Mouse (Mus musculus): ENCODE data around the gene Zfp687. TPM values are rescaled to one million over a fixed set of nuclear protein-coding genes. Genes with fewer than 3 reads are reported as not detected.

Gene Zfp687
- polyA plus RNA-seq, 1 experiment from 2014 or later = 41.3 TPM

- peak; percentile 57 for ATAC-seq (ENCODE audit: low FRiP score, low read depth)
Observed at GRCm38 (mm10) chr3:95015891-95016531, 763 bp upstream of the Zfp687 start.

GRCm38 (mm10) chr3:95014428-95015151 lies 658 bp downstream of the Zfp687 start:
- Histone ChIP-seq H3K36me3 (peaks cover 26% of the 10 kb centered on the region), H3K4me1 (peaks cover 26% of the 10 kb centered on the region), H3K27me3 (no peaks in the 10 kb centered on the region), H3K9ac (replicated peaks) (peak overlapping the region; percentile 87), H3K27ac (replicated peaks) (peak overlapping the region; percentile 77), H3K4me3 (peak overlapping the region; percentile 88), H3K4me2 (replicated peaks) (peak overlapping the region; percentile 95), H3K9me3 (no peaks in the 10 kb centered on the region)
- peak; percentile 7 for ATAC-seq (ENCODE audit: low FRiP score, low read depth)
- WGBS = under 1% methylated on average over 44 of the region's 44 CpGs

More at GRCm38 (mm10) chr3:95015891-95016531, 763 bp upstream of the Zfp687 start:
- H3K36me3 ChIP-seq = peaks cover 17% of the 10 kb centered on the region
- WGBS = under 1% methylated on average over 40 of the region's 40 CpGs
- peak overlapping the region; percentile 84 for H3K4me2 ChIP-seq (replicated peaks)
- no peaks in the 10 kb centered on the region for H3K27me3 ChIP-seq
- no peaks in the 10 kb centered on the region for H3K9me3 ChIP-seq
- H3K9ac ChIP-seq (replicated peaks) = peak overlapping the region; percentile 59
- H3K4me3 ChIP-seq = peak overlapping the region; percentile 88
- H3K27ac ChIP-seq (replicated peaks) = peak overlapping the region; percentile 88
- H3K4me1 ChIP-seq = peaks cover 26% of the 10 kb centered on the region

GRCm38 (mm10) chr3:95013699-95014427 lies 1.4 kb downstream of the Zfp687 start:
- WGBS = 12% methylated on average over 13 of the region's 13 CpGs
- Histone ChIP-seq H3K27me3 (no peaks in the 10 kb centered on the region), H3K9ac (replicated peaks) (peak overlapping the region; percentile 87)

DNA sequence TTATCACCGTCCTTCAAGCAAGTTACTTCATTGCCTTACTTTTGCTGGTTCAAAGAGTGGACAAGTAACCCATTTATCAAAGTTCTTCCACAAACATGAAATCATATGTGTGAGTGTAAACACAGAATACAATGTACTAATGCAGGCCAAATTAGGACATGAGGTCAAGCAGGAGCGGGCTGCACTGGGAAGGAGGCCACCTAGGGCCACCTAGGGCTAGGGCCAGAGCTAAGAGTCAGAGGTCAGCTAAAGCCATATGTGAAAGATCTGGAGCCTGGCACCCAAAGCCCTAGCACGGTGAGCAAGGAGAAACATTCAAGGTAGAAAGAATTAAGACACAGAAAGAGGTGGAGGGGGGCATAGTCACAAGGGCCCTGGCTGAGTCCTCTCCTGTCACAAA lies 2.3 kb downstream of the Zfp687 start:
- Histone ChIP-seq H3K9me3 (no peaks in the 10 kb centered on the region), H3K36me3 (peaks cover 43% of the 10 kb centered on the region), H3K4me2 (replicated peaks) (peak overlapping the region; percentile 95), H3K4me3 (peak overlapping the region; percentile 88; the same call in 1 of the 2 replicates), H3K9ac (replicated peaks) (no peak overlapping the region), H3K27me3 (no peaks in the 10 kb centered on the region), H3K27ac (replicated peaks) (no peak overlapping the region), H3K4me1 (peaks cover 26% of the 10 kb centered on the region)
- WGBS = 87% methylated on average over 3 of the region's 3 CpGs
- no peak for ATAC-seq (ENCODE audit: low FRiP score, low read depth)

More at GRCm38 (mm10) chr3:95013699-95014427, 1.4 kb downstream of the Zfp687 start:
- peak overlapping the region; percentile 77; the same call in 1 of the 2 replicates for H3K27ac ChIP-seq (replicated peaks)
- ATAC-seq (ENCODE audit: low FRiP score, low read depth) = no peak
- H3K4me3 ChIP-seq = peak overlapping the region; percentile 88
- no peaks in the 10 kb centered on the region for H3K9me3 ChIP-seq
- H3K36me3 ChIP-seq = peaks cover 34% of the 10 kb centered on the region
- peaks cover 26% of the 10 kb centered on the region for H3K4me1 ChIP-seq
- peak overlapping the region; percentile 95 for H3K4me2 ChIP-seq (replicated peaks)

DNA sequence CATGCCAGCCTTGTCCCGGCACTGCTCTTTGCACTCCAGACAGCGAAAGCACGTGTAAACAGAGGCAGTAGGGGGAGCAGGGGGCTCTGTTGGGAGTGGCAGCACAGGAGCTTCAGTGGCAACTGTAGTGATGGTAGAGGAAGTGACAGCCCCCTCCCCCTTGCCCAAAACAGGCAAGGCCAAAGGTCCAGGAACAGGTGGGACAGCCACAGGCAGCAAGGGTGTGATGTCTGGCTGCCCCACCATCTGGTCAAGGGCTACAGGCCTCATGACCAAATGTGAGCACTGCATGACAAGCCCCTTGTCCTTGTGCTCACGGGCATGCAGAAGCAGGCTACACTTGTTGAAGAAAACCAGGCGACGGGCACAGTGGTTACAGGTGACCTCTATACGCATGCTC lies 4.9 kb downstream of the Zfp687 start:
- Histone ChIP-seq H3K27me3 (no peaks in the 10 kb centered on the region), H3K9me3 (no peaks in the 10 kb centered on the region), H3K36me3 (peaks cover 64% of the 10 kb centered on the region), H3K4me2 (replicated peaks) (no peak overlapping the region), H3K9ac (replicated peaks) (no peak overlapping the region; the same call in 1 of the 2 replicates), H3K27ac (replicated peaks) (no peak overlapping the region), H3K4me3 (no peak overlapping the region), H3K4me1 (peaks cover 28% of the 10 kb centered on the region)
- ATAC-seq (ENCODE audit: low FRiP score, low read depth) = no peak
- WGBS = 87% methylated on average over 7 of the region's 7 CpGs

GRCm38 (mm10) chr3:95007706-95008105 lies 7.5 kb downstream of the Zfp687 start:
- Histone ChIP-seq H3K4me1 (peaks cover 12% of the 10 kb centered on the region), H3K36me3 (peaks cover 89% of the 10 kb centered on the region), H3K9me3 (no peaks in the 10 kb centered on the region), H3K27ac (replicated peaks) (peak overlapping the region; percentile 56; the same call in 1 of the 2 replicates), H3K4me2 (replicated peaks) (no peak overlapping the region), H3K27me3 (no peaks in the 10 kb centered on the region), H3K9ac (replicated peaks) (no peak overlapping the region), H3K4me3 (no peak overlapping the region)
- 75% methylated on average over 9 of the region's 9 CpGs for WGBS
- ATAC-seq (ENCODE audit: low FRiP score, low read depth) = no peak

GRCm38 (mm10) chr3:95005651-95006050 lies 9.6 kb downstream of the Zfp687 start:
- Histone ChIP-seq H3K4me3 (no peak overlapping the region), H3K36me3 (peaks cover 90% of the 10 kb centered on the region), H3K9ac (replicated peaks) (no peak overlapping the region), H3K9me3 (no peaks in the 10 kb centered on the region), H3K27me3 (no peaks in the 10 kb centered on the region), H3K27ac (replicated peaks) (no peak overlapping the region; the same call in 1 of the 2 replicates), H3K4me1 (peaks cover 17% of the 10 kb centered on the region), H3K4me2 (replicated peaks) (no peak overlapping the region)
- ATAC-seq (ENCODE audit: low FRiP score, low read depth) = no peak
- 90% methylated on average over 3 of the region's 3 CpGs for WGBS

GRCm38 (mm10) chr3:95003273-95003672 lies 12.0 kb downstream of the Zfp687 start:
- Histone ChIP-seq H3K9ac (replicated peaks) (no peak overlapping the region), H3K9me3 (no peaks in the 10 kb centered on the region), H3K4me2 (replicated peaks) (no peak overlapping the region), H3K27me3 (no peaks in the 10 kb centered on the region), H3K4me3 (no peak overlapping the region), H3K4me1 (peaks cover 17% of the 10 kb centered on the region), H3K36me3 (peaks cover 85% of the 10 kb centered on the region), H3K27ac (replicated peaks) (peak overlapping the region; percentile 44; the same call in 1 of the 2 replicates)
- ATAC-seq (ENCODE audit: low FRiP score, low read depth) = no peak

- peak overlapping the region; percentile 44 for H3K27ac ChIP-seq (replicated peaks)
- H3K9me3 ChIP-seq = no peaks in the 10 kb centered on the region
- H3K4me3 ChIP-seq = no peak overlapping the region
- peaks cover 84% of the 10 kb centered on the region for H3K36me3 ChIP-seq
- no peak overlapping the region for H3K9ac ChIP-seq (replicated peaks)
- WGBS = 67% methylated on average over 4 of the region's 4 CpGs
- H3K4me1 ChIP-seq = peaks cover 17% of the 10 kb centered on the region
- H3K27me3 ChIP-seq = no peaks in the 10 kb centered on the region
- peak; percentile 65 for ATAC-seq (ENCODE audit: low FRiP score, low read depth)
- H3K4me2 ChIP-seq (replicated peaks) = no peak overlapping the region
Observed at GRCm38 (mm10) chr3:95002569-95002968, 12.7 kb downstream of the Zfp687 start.

- Histone ChIP-seq H3K4me1 (no peaks in the 10 kb centered on the region), H3K9ac (replicated peaks) (no peak overlapping the region), H3K27ac (replicated peaks) (no peak overlapping the region), H3K36me3 (peaks cover 92% of the 10 kb centered on the region), H3K27me3 (no peaks in the 10 kb centered on the region), H3K4me2 (replicated peaks) (no peak overlapping the region), H3K9me3 (no peaks in the 10 kb centered on the region), H3K4me3 (no peak overlapping the region)
- no peak for ATAC-seq (ENCODE audit: low FRiP score, low read depth)
- 39% methylated on average over 2 of the region's 2 CpGs for WGBS
Observed at GRCm38 (mm10) chr3:94996946-94997345, 18.3 kb downstream of the Zfp687 start.

DNA sequence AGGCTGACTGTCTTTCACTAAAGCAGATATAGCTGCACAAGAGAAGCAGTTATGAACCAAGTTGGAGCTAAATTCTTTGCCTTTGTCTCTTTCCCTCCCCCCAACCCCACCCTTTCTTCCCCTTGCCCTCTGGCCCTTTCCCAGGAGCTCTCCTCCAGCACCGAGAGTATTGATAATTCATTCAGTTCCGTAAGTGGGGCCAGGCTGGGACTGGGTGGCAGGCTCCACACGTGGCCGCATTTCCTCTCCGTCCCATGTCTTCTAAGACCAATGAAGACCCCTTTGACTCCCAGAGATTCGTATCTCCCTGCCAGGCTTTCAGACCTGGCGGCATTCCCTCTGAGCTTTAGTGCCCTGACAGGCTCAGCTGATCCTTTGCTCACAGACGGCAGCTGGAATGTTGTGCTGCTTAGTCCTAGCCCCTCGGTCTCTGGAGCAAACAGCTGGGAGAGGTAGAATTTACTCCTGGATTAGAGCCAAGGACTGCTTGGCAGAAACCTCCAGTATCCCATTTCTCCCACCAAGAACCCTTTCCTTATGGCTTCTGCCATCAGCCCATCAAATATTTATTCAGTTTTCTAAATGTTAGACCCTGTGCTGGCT lies 26.0 kb downstream of the Zfp687 start:
- no peak overlapping the region for H3K4me2 ChIP-seq (replicated peaks)
- no peak overlapping the region for H3K4me3 ChIP-seq
- H3K9me3 ChIP-seq = no peaks in the 10 kb centered on the region
- no peak overlapping the region for H3K27ac ChIP-seq (replicated peaks)
- 61% methylated on average over 9 of the region's 9 CpGs for WGBS
- no peaks in the 10 kb centered on the region for H3K4me1 ChIP-seq
- no peak for ATAC-seq (ENCODE audit: low FRiP score, low read depth)
- H3K27me3 ChIP-seq = no peaks in the 10 kb centered on the region
- H3K36me3 ChIP-seq = peaks cover 76% of the 10 kb centered on the region
- no peak overlapping the region for H3K9ac ChIP-seq (replicated peaks)

All from midbrain, embryonic 12.5 days (tissue).